Mouse (Mus musculus) forebrain, embryonic 15.5 days (tissue): Measurements from ENCODE around the gene Pnpla8. TPM values are rescaled to one million over a fixed set of nuclear protein-coding genes. Genes with fewer than 3 reads are reported as not detected.
A peak's percentile ranks its signal among the peaks of the same experiment; 100 is the strongest.
"Not testable (repeated sequence)": the region's sequence is repeated elsewhere in the genome, so short reads cannot be mapped to it uniquely, and the experiment has no call there.

Experiments
- ATAC-seq: fragments of 200-750 bp; cut with Nextera tagmentation; replicated peaks from 2 replicates; pipeline ENCODE4 v1.8.0; 2017; ENCODE audit warnings: mild to moderate bottlenecking, moderate TSS enrichment, moderate library complexity
- H3K27ac ChIP-seq: fragments of 300-500 bp; sonication (generic); replicated peaks from 2 replicates; pipeline ENCODE4 v1.5.1; 2015; ENCODE audit warnings: mild to moderate bottlenecking, inconsistent platforms
- H3K27me3 ChIP-seq: fragments of 300-500 bp; sonication (generic); 2 replicates; pipeline ENCODE4 v1.6.1; 2015; ENCODE audit warnings: inconsistent platforms
- H3K36me3 ChIP-seq: fragments of 300-500 bp; sonication (generic); 2 replicates; pipeline ENCODE4 v1.6.1; 2015; ENCODE audit warnings: mild to moderate bottlenecking, inconsistent platforms
- H3K4me1 ChIP-seq: fragments of 300-500 bp; sonication (generic); 2 replicates; pipeline ENCODE4 v1.6.1; 2015; ENCODE audit warnings: inconsistent platforms
- H3K4me2 ChIP-seq: fragments of 300-500 bp; sonication (generic); replicated peaks from 2 replicates; pipeline ENCODE4 v1.6.1; 2015; ENCODE audit warnings: mild to moderate bottlenecking, inconsistent platforms
- H3K4me3 ChIP-seq: fragments of 300-500 bp; sonication (generic); 2 replicates; pipeline ENCODE4 v1.5.1; 2015; ENCODE audit warnings: mild to moderate bottlenecking, inconsistent platforms
- H3K9ac ChIP-seq: fragments of 300-500 bp; sonication (generic); replicated peaks from 2 replicates; pipeline ENCODE4 v1.6.1; 2015; ENCODE audit warnings: mild to moderate bottlenecking, inconsistent platforms
- H3K9me3 ChIP-seq: fragments of 300-500 bp; sonication (generic); 2 replicates; pipeline ENCODE4 v1.6.1; 2016; ENCODE audit warnings: inconsistent platforms
- WGBS: fragments of 180-500 bp; shearing (Covaris S2); methylation state at CpG from one replicate; pipeline ENCODE4 v1.1.7; 2015; ENCODE audit warnings: mixed read lengths; 5-methylcytosine and 5-hydroxymethylcytosine counted together
- polyA plus RNA-seq: library from polyadenylated mRNA; unstranded; fragments of >200 nt; fragmentation: Nextera tagmentation; extraction: Ambion mirVana; gene quantifications from 2 replicates; pipeline ENCODE4 v1.2.1, GENCODE M21; 2015

The Pnpla8 gene
- 137 and 148 TPM in 2 replicates for polyA plus RNA-seq

- Histone ChIP-seq H3K4me3 (peak within 1 kb of the TSS; percentile 48), H3K9ac (peak within 1 kb of the TSS; percentile 44), H3K4me2 (peak within 1 kb of the TSS; percentile 88)
- not testable (repeated sequence) for H3K27ac ChIP-seq, H3K4me1 ChIP-seq, H3K36me3 ChIP-seq, H3K9me3 ChIP-seq, ATAC-seq, H3K27me3 ChIP-seq
- 82% methylated on average over 2 of the region's 2 CpGs for WGBS
Observed at GRCm38 (mm10) chr12:44221070-44221469, at the start of gene Pnpla8. Pnpla8 (plus strand) TSS chr12:44221370.

- H3K27ac ChIP-seq, result peak overlapping the region; percentile 56
- H3K9me3 ChIP-seq, result no peaks in the 10 kb centered on the region
- WGBS, result 27% methylated on average over 10 of the region's 10 CpGs
- H3K4me2 ChIP-seq, result 0 out of 2 replicates have a peak overlapping the region, but pooled peaks have one; percentile 12
- no peak overlapping the region for H3K4me3 ChIP-seq
- no peaks in the 10 kb centered on the region for H3K27me3 ChIP-seq
- H3K4me1 ChIP-seq, result peaks cover 20% of the 10 kb centered on the region
- H3K9ac ChIP-seq, result 0 out of 2 replicates have a peak overlapping the region, but pooled peaks have one; percentile 17
- ATAC-seq, result peak; percentile 37
- no peaks in the 10 kb centered on the region for H3K36me3 ChIP-seq
Observed at GRCm38 (mm10) chr12:44176331-44177037, 44.7 kb upstream of the Pnpla8 start.

GRCm38 (mm10) chr12:44177038-44177355 is 44.2 kb upstream of the Pnpla8 start:
- Histone ChIP-seq H3K27me3 (no peaks in the 10 kb centered on the region), H3K9me3 (no peaks in the 10 kb centered on the region), H3K4me2 (0 out of 2 replicates have a peak overlapping the region, but pooled peaks have one; percentile 2), H3K4me3 (no peak overlapping the region), H3K9ac (no peak overlapping the region), H3K36me3 (no peaks in the 10 kb centered on the region), H3K4me1 (peaks cover 20% of the 10 kb centered on the region), H3K27ac (peak overlapping the region; percentile 56)
- 19% methylated on average over 2 of the region's 2 CpGs for WGBS
- peak; percentile 39; the same call in 1 of the 2 replicates for ATAC-seq

GRCm38 (mm10) chr12:44181081-44181982 is 39.8 kb upstream of the Pnpla8 start:
- Histone ChIP-seq H3K9me3 (no peaks in the 10 kb centered on the region), H3K4me3 (no peak overlapping the region), H3K36me3 (no peaks in the 10 kb centered on the region), H3K9ac (no peak overlapping the region), H3K27ac (no peak overlapping the region), H3K4me1 (peaks cover 11% of the 10 kb centered on the region), H3K27me3 (no peaks in the 10 kb centered on the region), H3K4me2 (no peak overlapping the region)
- peak; percentile 93 for ATAC-seq
- 46% methylated on average over 9 of the region's 9 CpGs for WGBS

- Histone ChIP-seq H3K9ac (no peak overlapping the region), H3K4me1 (no peaks in the 10 kb centered on the region), H3K36me3 (no peaks in the 10 kb centered on the region), H3K27me3 (no peaks in the 10 kb centered on the region), H3K9me3 (no peaks in the 10 kb centered on the region), H3K4me3 (no peak overlapping the region), H3K4me2 (no peak overlapping the region), H3K27ac (no peak overlapping the region)
- 80% methylated on average over 4 of the region's 4 CpGs for WGBS
- ATAC-seq, result no peak
Observed at GRCm38 (mm10) chr12:44197873-44198525, 23.2 kb upstream of the Pnpla8 start.

GRCm38 (mm10) chr12:44209141-44209823 is 11.9 kb upstream of the Pnpla8 start:
- Histone ChIP-seq H3K9ac (peak overlapping the region; percentile 82), H3K4me1 (peaks cover 18% of the 10 kb centered on the region), H3K36me3 (peaks cover 11% of the 10 kb centered on the region), H3K9me3 (no peaks in the 10 kb centered on the region), H3K27ac (peak overlapping the region; percentile 84), H3K4me2 (peak overlapping the region; percentile 79), H3K4me3 (peak overlapping the region; percentile 79), H3K27me3 (no peaks in the 10 kb centered on the region)
- under 1% methylated on average over 37 of the region's 37 CpGs for WGBS
- no peak for ATAC-seq

GRCm38 (mm10) chr12:44209824-44210752 is 11.1 kb upstream of the Pnpla8 start, which contains the start of gene Dnajb9:
Dnajb9 (minus strand) TSS chr12:44210326.
- peak within 1 kb of the TSS; percentile 82 for H3K9ac ChIP-seq
- H3K9me3 ChIP-seq, result no peaks in the 10 kb centered on the region
- H3K4me1 ChIP-seq, result peaks cover 18% of the 10 kb centered on the region
- H3K4me2 ChIP-seq, result peak within 1 kb of the TSS; percentile 79
- H3K27me3 ChIP-seq, result no peaks in the 10 kb centered on the region
- peak within 1 kb of the TSS; percentile 84 for H3K27ac ChIP-seq
- WGBS, result under 1% methylated on average over 73 of the region's 77 CpGs
- H3K4me3 ChIP-seq, result peak within 1 kb of the TSS; percentile 79
- H3K36me3 ChIP-seq, result peaks cover 7% of the 10 kb centered on the region
- ATAC-seq, result peak; percentile 99

GRCm38 (mm10) chr12:44211555-44211954 is 9.6 kb upstream of the Pnpla8 start:
- no peak for ATAC-seq
- no peaks in the 10 kb centered on the region for H3K27me3 ChIP-seq
- H3K27ac ChIP-seq, result no peak overlapping the region
- 90% methylated on average over 3 of the region's 3 CpGs for WGBS
- no peak overlapping the region for H3K9ac ChIP-seq
- H3K4me1 ChIP-seq, result peaks cover 18% of the 10 kb centered on the region
- H3K9me3 ChIP-seq, result no peaks in the 10 kb centered on the region
- no peaks in the 10 kb centered on the region for H3K36me3 ChIP-seq
- H3K4me2 ChIP-seq, result no peak overlapping the region
- no peak overlapping the region for H3K4me3 ChIP-seq

- Histone ChIP-seq H3K9ac (peak overlapping the region; percentile 44), H3K4me1 (0 out of 2 replicates have a peak, but pooled peaks cover 7% of the 10 kb centered on the region), H3K9me3 (no peaks in the 10 kb centered on the region), H3K4me2 (peak overlapping the region; percentile 88), H3K27me3 (no peaks in the 10 kb centered on the region), H3K4me3 (peak overlapping the region; percentile 48), H3K27ac (no peak overlapping the region), H3K36me3 (no peaks in the 10 kb centered on the region)
- WGBS, result under 1% methylated on average over 89 of the region's 89 CpGs
- 0 out of 2 replicates have a peak, but pooled peaks have one; percentile 51 for ATAC-seq
Observed at GRCm38 (mm10) chr12:44221651-44222356, 634 bp downstream of the Pnpla8 start.

GRCm38 (mm10) chr12:44223044-44223443 is 1.9 kb downstream of the Pnpla8 start:
- Histone ChIP-seq H3K36me3 (no peaks in the 10 kb centered on the region), H3K27ac (no peak overlapping the region), H3K4me1 (0 out of 2 replicates have a peak, but pooled peaks cover 7% of the 10 kb centered on the region), H3K4me2 (no peak overlapping the region), H3K9me3 (no peaks in the 10 kb centered on the region), H3K9ac (no peak overlapping the region), H3K4me3 (no peak overlapping the region), H3K27me3 (no peaks in the 10 kb centered on the region)
- WGBS, result 84% methylated on average over 3 of the region's 3 CpGs
- no peak for ATAC-seq
